ENCODE assay signal across 8 mouse cellular contexts in the genomic region with DNA sequence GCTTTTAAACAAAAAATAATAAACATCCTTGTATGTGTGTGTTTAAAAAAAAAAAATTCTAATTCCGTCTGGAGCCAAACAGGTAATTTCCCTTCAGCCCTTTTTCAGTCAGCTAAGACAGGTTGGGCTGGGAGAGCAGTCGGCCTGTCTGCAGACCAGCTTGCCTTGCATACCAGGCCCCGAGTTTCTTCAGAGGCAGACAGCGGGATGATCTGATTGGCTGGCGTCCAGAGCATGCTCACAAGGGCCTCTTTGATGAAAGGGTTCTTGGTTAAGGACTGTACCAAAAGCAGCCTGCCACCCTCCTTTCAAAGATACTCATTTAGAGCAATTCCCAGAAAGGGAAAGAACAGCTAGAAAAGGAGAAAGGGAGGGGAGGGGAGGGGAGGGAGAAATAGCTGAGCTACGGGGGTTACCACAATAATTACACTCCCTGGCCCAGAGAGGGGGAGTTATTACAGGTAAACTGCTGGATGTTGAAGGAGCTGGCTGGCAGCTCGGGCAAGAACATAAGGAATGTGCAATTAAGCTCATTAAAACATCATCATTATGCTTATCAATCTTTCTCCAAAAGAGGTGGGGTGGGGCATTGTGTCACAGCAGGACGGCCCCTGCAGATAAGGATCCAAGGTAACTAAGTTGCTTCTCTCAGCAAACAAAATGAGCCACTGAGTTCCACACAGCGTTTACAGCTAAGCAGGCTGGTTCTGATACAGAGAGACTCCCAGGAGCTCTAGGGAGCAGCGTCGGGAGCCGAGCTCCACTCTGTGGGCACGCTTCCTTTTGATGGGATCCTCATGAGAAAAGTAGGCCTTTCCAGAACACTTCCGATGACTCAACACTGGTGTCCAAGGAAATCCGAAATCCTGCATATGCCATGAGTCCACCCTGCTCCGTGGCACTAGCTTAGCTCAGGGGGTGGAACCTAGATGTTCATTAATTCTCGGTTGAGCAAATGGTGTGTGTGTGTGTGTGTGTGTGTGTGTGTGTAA.
DNase-seq lines count a peak whose midpoint lies in the region; ATAC-seq and TF ChIP-seq lines count a peak whose summit lies in the region.

No protein-coding gene starts in this region.

- no peak for ATAC-seq in kidney, embryonic 14.5 days (ENCODE audit: low FRiP score, low TSS enrichment)
- peak; percentile 90 for ATAC-seq in forebrain, postnatal 0 days
- ATAC-seq in inflammation-experienced regulatory T-cells, adult 6 months: no peak

- H3K4me3 ChIP-seq in kidney, embryonic 14.5 days (ENCODE audit: low read length): no peak overlapping the region
- H3K4me3 ChIP-seq in forebrain, postnatal 0 days (ENCODE audit: low read depth, low read length): no peak overlapping the region
- H3K4me3 ChIP-seq in midbrain, embryonic 10.5 days: no peak overlapping the region
- H3K4me3 ChIP-seq in gastrocnemius, adult 2 months: no peak overlapping the region

- no peak for TF ChIP-seq CTCF in forebrain, postnatal 0 days (IDR thresholded peaks at IDR 0.05; ENCODE audit: low read depth)
- TF ChIP-seq CTCF in gastrocnemius, adult 2 months (IDR thresholded peaks at IDR 0.05): no peak

- no peaks in the 10 kb centered on the region for H3K36me3 ChIP-seq in kidney, embryonic 14.5 days (ENCODE audit: control insufficient read depth, insufficient read depth, low read length)
- no peaks in the 10 kb centered on the region for H3K36me3 ChIP-seq in forebrain, postnatal 0 days (ENCODE audit: insufficient read depth)
- no peaks in the 10 kb centered on the region for H3K36me3 ChIP-seq in midbrain, embryonic 10.5 days

- no peaks in the 10 kb centered on the region for H3K9me3 ChIP-seq in kidney, embryonic 14.5 days (ENCODE audit: control insufficient read depth, low read length)
- H3K9me3 ChIP-seq in forebrain, postnatal 0 days (ENCODE audit: low read length): no peaks in the 10 kb centered on the region
- no peaks in the 10 kb centered on the region for H3K9me3 ChIP-seq in midbrain, embryonic 10.5 days (replicated peaks)

- H3K27ac ChIP-seq in kidney, embryonic 14.5 days (ENCODE audit: low read depth, low read length): no peak overlapping the region; the same call in 1 of the 2 replicates
- H3K27ac ChIP-seq in forebrain, postnatal 0 days (ENCODE audit: low read depth, low read length): 0 out of 2 replicates have a peak overlapping the region, but pooled peaks have one; percentile 35
- H3K27ac ChIP-seq in midbrain, embryonic 10.5 days (replicated peaks): 0 out of 2 replicates have a peak overlapping the region, but pooled peaks have one; percentile 56
- no peak overlapping the region for H3K27ac ChIP-seq in gastrocnemius, adult 2 months

- no peak overlapping the region for H3K9ac ChIP-seq in kidney, embryonic 14.5 days (ENCODE audit: low read depth, low read length)
- no peak overlapping the region for H3K9ac ChIP-seq in forebrain, postnatal 0 days

- H3K4me2 ChIP-seq in kidney, embryonic 14.5 days (replicated peaks; ENCODE audit: low read depth, low read length): no peak overlapping the region
- H3K4me2 ChIP-seq in forebrain, postnatal 0 days (ENCODE audit: low read depth): no peak overlapping the region; the same call in 1 of the 2 replicates

- peaks cover 8% of the 10 kb centered on the region for H3K4me1 ChIP-seq in kidney, embryonic 14.5 days (ENCODE audit: control insufficient read depth, insufficient read depth, low read length)
- H3K4me1 ChIP-seq in forebrain, postnatal 0 days (ENCODE audit: insufficient read depth): no peaks in the 10 kb centered on the region; the same call in 1 of the 2 replicates
- peaks cover 44% of the 10 kb centered on the region for H3K4me1 ChIP-seq in midbrain, embryonic 10.5 days

- DNase-seq in kidney, adult 18-20 months: peak; percentile 31
- DNase-seq in adrenal gland, postnatal 25 days: peak; percentile 59
- DNase-seq in forebrain, postnatal 0 days: peak; percentile 81
- DNase-seq in layer of hippocampus, adult 11-12 months (ENCODE audit: low spot score): peak; percentile 60
- DNase-seq in midbrain, embryonic 10.5 days (ENCODE audit: low spot score): peak; percentile 58
- DNase-seq in gastrocnemius, adult 2 months: no peak

- 49% methylated on average over 17 of the region's 17 CpGs for WGBS in kidney, embryonic 14.5 days
- WGBS in forebrain, postnatal 0 days: 20% methylated on average over 17 of the region's 17 CpGs
- WGBS in midbrain, embryonic 10.5 days: 55% methylated on average over 17 of the region's 17 CpGs

- H3K27me3 ChIP-seq in kidney, embryonic 14.5 days (ENCODE audit: control insufficient read depth, insufficient read depth, low read length): no peaks in the 10 kb centered on the region
- no peaks in the 10 kb centered on the region for H3K27me3 ChIP-seq in forebrain, postnatal 0 days (ENCODE audit: insufficient read depth, low read length)
- H3K27me3 ChIP-seq in midbrain, embryonic 10.5 days (ENCODE audit: low read depth, poor library complexity, severe bottlenecking): peaks cover 32% of the 10 kb centered on the region

- intact Hi-C loops in gastrocnemius, adult 2 months (cut with DNase I): no loop called here

Comparison
In these comparisons a context has a peak if more than half of its experiments do, and no peak if none do; other contexts are left out.
1. H3K27ac ChIP-seq: peak in forebrain, postnatal 0 days (single experiment) and midbrain, embryonic 10.5 days (single experiment); none in kidney, embryonic 14.5 days (single experiment) and gastrocnemius, adult 2 months (single experiment).